In genomic region chr6:124965088-124965719, GRCm38 (mm10) we compare ENCODE assay signal across 8 mouse cellular contexts. TPM values are rescaled to one million over a fixed set of nuclear protein-coding genes. Genes with fewer than 3 reads are reported as not detected.
DNase-seq lines count a peak whose midpoint lies in the region; ATAC-seq and TF ChIP-seq lines count a peak whose summit lies in the region.

Gene Cops7a, minus strand, starts transcription at chr6:124965538.

- ATAC-seq in hematopoietic stem cell, adult 5-6 weeks (replicated peaks in 1 of 2; ENCODE audit: insufficient read depth in 1 of 2, low FRiP score in 2 of 2, low TSS enrichment in 1 of 2, low read depth in 1 of 2, poor library complexity in 2 of 2, severe bottlenecking in 2 of 2), result peak; percentile 70 to 83
- peak; percentile 96 for ATAC-seq in lung, embryonic 16.5 days (ENCODE audit: low read depth)

- WGBS in cerebellum, adult 2 months, result under 1% methylated on average over 68 of the region's 68 CpGs
- WGBS in lung, embryonic 16.5 days, result under 1% methylated on average over 68 of the region's 68 CpGs

- peak within 1 kb of the TSS; percentile 75 to 92 for H3K4me3 ChIP-seq in MEL (ENCODE audit: control insufficient read depth in 1 of 2, insufficient read depth in 1 of 2, low read depth in 2 of 2, low read length in 2 of 2)
- H3K4me3 ChIP-seq in cerebellum, adult 2 months (replicated peaks; ENCODE audit: insufficient read depth, low read depth, low read length), result peak within 1 kb of the TSS; percentile 84
- H3K4me3 ChIP-seq in lung, embryonic 16.5 days (ENCODE audit: low read length), result peak within 1 kb of the TSS; percentile 80

- peak within 1 kb of the TSS; percentile 99 for H3K9ac ChIP-seq in MEL (ENCODE audit: control insufficient read depth, low read depth, low read length, poor library complexity, severe bottlenecking)
- H3K9ac ChIP-seq in lung, embryonic 16.5 days (ENCODE audit: low read length), result peak within 1 kb of the TSS; percentile 89

- peak; percentile 97 for DNase-seq in MEL (ENCODE audit: low read depth, low spot score)
- DNase-seq in cerebellum, adult 2 months, result peak; percentile 97
- DNase-seq in forelimb bud, embryonic 11.5 days (ENCODE audit: low read depth, low spot score), result peak; percentile 90
- peak; percentile 79 for DNase-seq in layer of hippocampus, adult 9-10 months (ENCODE audit: low spot score)
- peak; percentile 94 for DNase-seq in ovary, postnatal 10 days (ENCODE audit: low spot score)
- DNase-seq in thymus, postnatal 10 days (ENCODE audit: low spot score in 2 of 2), result peak; percentile 93 to 95

- H3K4me2 ChIP-seq in lung, embryonic 16.5 days (ENCODE audit: low read depth, low read length), result peak within 1 kb of the TSS; percentile 96

- H3K9me3 ChIP-seq in MEL (replicated peaks; ENCODE audit: insufficient read depth, low read length), result no peaks in the 10 kb centered on the region
- H3K9me3 ChIP-seq in lung, embryonic 16.5 days (ENCODE audit: control insufficient read depth, low read length), result no peaks in the 10 kb centered on the region

- peaks cover 0 to 12% of the 10 kb centered on the region in 2 experiments; a peak in 3 of 4 replicates for H3K4me1 ChIP-seq in MEL (ENCODE audit: control insufficient read depth in 1 of 2, insufficient read depth in 2 of 2, low read length in 2 of 2)
- H3K4me1 ChIP-seq in cerebellum, adult 2 months (ENCODE audit: control insufficient read depth, insufficient read depth, low read length), result peaks cover 5% of the 10 kb centered on the region; the same call in 1 of the 2 replicates
- H3K4me1 ChIP-seq in lung, embryonic 16.5 days (replicated peaks; ENCODE audit: control insufficient read depth, insufficient read depth, low read length), result peaks cover 11% of the 10 kb centered on the region

- no peak for TF ChIP-seq RAD21 in MEL (IDR thresholded peaks at IDR 0.05; ENCODE audit: low read depth, low read length)

- peaks cover 1 to 18% of the 10 kb centered on the region in 2 experiments; a peak in 2 of 4 replicates for H3K36me3 ChIP-seq in MEL (ENCODE audit: control insufficient read depth in 1 of 2, insufficient read depth in 2 of 2, low read length in 2 of 2)
- peaks cover 7% of the 10 kb centered on the region; the same call in 1 of the 2 replicates for H3K36me3 ChIP-seq in lung, embryonic 16.5 days (ENCODE audit: control insufficient read depth, insufficient read depth, low read length)

- no peaks in the 10 kb centered on the region for H3K27me3 ChIP-seq in MEL (ENCODE audit: control insufficient read depth in 1 of 2, insufficient read depth in 2 of 2, low read length in 2 of 2)
- no peaks in the 10 kb centered on the region for H3K27me3 ChIP-seq in cerebellum, adult 2 months (ENCODE audit: control insufficient read depth, insufficient read depth, low read length)
- no peaks in the 10 kb centered on the region for H3K27me3 ChIP-seq in lung, embryonic 16.5 days (ENCODE audit: control insufficient read depth, insufficient read depth, low read depth, low read length)

- no peak for TF ChIP-seq EP300 in MEL (IDR thresholded peaks at IDR 0.05; ENCODE audit: low read depth in 1 of 2, low read length in 2 of 2)

- TF ChIP-seq CTCF in MEL (IDR thresholded peaks at IDR 0.05 in 2 of 3, conservative IDR thresholded peaks at IDR 0.05 in 1 of 3; ENCODE audit: control insufficient read depth in 1 of 3, insufficient read depth in 1 of 3, low read depth in 2 of 3, low read length in 3 of 3, poor library complexity in 1 of 3, severe bottlenecking in 1 of 3), result no peak
- no peak for TF ChIP-seq CTCF in cerebellum, adult 2 months (IDR thresholded peaks at IDR 0.05; ENCODE audit: borderline replicate concordance, insufficient read depth, low read depth, low read length)

- TF ChIP-seq POLR2A in MEL (IDR thresholded peaks at IDR 0.05; ENCODE audit: control insufficient read depth in 1 of 2, insufficient read depth in 1 of 2, low read depth in 1 of 2, low read length in 2 of 2, poor library complexity in 1 of 2), result peak; percentile 57 to 90
- peak; percentile 90 for TF ChIP-seq POLR2A in cerebellum, adult 2 months (IDR thresholded peaks at IDR 0.05; ENCODE audit: borderline replicate concordance, insufficient read depth, low read length)

- H3K27ac ChIP-seq in MEL (ENCODE audit: control insufficient read depth, low read depth, low read length), result peak within 1 kb of the TSS; percentile 94
- peak within 1 kb of the TSS; percentile 85 for H3K27ac ChIP-seq in cerebellum, adult 2 months (ENCODE audit: insufficient read depth, low read length)
- peak within 1 kb of the TSS; percentile 88 for H3K27ac ChIP-seq in lung, embryonic 16.5 days (ENCODE audit: low read length)

- peaks cover 16% of the 10 kb centered on the region for H3K79me2 ChIP-seq in MEL (ENCODE audit: control insufficient read depth, insufficient read depth, low read length, poor library complexity)

TF ChIP-seq in MEL, 35 proteins besides CTCF, POLR2A, EP300 and RAD21:
- TF ChIP-seq NRF1 (IDR thresholded peaks at IDR 0.05; ENCODE audit: insufficient read depth, low read depth, low read length, poor library complexity, severe bottlenecking), result no peak
- TF ChIP-seq ELF1 (IDR thresholded peaks at IDR 0.05; ENCODE audit: low read depth, low read length), result peak; percentile 96
- peak; percentile 97 for TF ChIP-seq MYC (IDR thresholded peaks at IDR 0.05; ENCODE audit: low read depth, low read length)
- peak; percentile 53; the same call in 1 of the 2 replicates for TF ChIP-seq TBP (IDR thresholded peaks at IDR 0.05; ENCODE audit: low read depth, low read length)
- TF ChIP-seq KAT2A (conservative IDR thresholded peaks at IDR 0.05; ENCODE audit: low read depth, low read length), result peak; percentile 71; the same call in 1 of the 2 replicates
- TF ChIP-seq GATA1 (IDR thresholded peaks at IDR 0.05; ENCODE audit: low read depth, low read length), result no peak
- no peak for TF ChIP-seq ZKSCAN1 (IDR thresholded peaks at IDR 0.05; ENCODE audit: low read depth, low read length)
- TF ChIP-seq TCF12 (IDR thresholded peaks at IDR 0.05; ENCODE audit: low read depth, low read length), result peak; percentile 58; the same call in 1 of the 2 replicates
- peak; percentile 96 for TF ChIP-seq USF1 (IDR thresholded peaks at IDR 0.05; ENCODE audit: low read depth, low read length)
- TF ChIP-seq RCOR1 (IDR thresholded peaks at IDR 0.05; ENCODE audit: low read depth, low read length), result no peak
- TF ChIP-seq POLR2AphosphoS2 (IDR thresholded peaks at IDR 0.05; ENCODE audit: low read length), result peak; percentile 96
- TF ChIP-seq GABPA (IDR thresholded peaks at IDR 0.05; ENCODE audit: low read depth, low read length), result no peak
- TF ChIP-seq UBTF (IDR thresholded peaks at IDR 0.05; ENCODE audit: borderline replicate concordance, insufficient read depth, low read depth, low read length), result no peak
- TF ChIP-seq HCFC1 (IDR thresholded peaks at IDR 0.05; ENCODE audit: low read depth, low read length), result peak; percentile 96
- peak; percentile 93 for TF ChIP-seq NELFE (IDR thresholded peaks at IDR 0.05; ENCODE audit: low read depth, low read length)
- TF ChIP-seq ZNF384 (IDR thresholded peaks at IDR 0.05; ENCODE audit: low read depth, low read length), result no peak
- peak; percentile 72; the same call in 1 of the 2 replicates for TF ChIP-seq BHLHE40 (IDR thresholded peaks at IDR 0.05; ENCODE audit: borderline replicate concordance, low read depth, low read length)
- peak; percentile 100 for TF ChIP-seq MAX (IDR thresholded peaks at IDR 0.05; ENCODE audit: low read length)
- TF ChIP-seq CHD1 (IDR thresholded peaks at IDR 0.05; ENCODE audit: low read depth, low read length), result no peak
- no peak for TF ChIP-seq ZC3H11A (IDR thresholded peaks at IDR 0.05; ENCODE audit: low read depth, low read length)
- no peak for TF ChIP-seq JUND (IDR thresholded peaks at IDR 0.05; ENCODE audit: low read depth, low read length)
- TF ChIP-seq SIN3A (IDR thresholded peaks at IDR 0.05; ENCODE audit: low read length), result peak; percentile 70; the same call in 1 of the 2 replicates
- no peak for TF ChIP-seq MAFK (IDR thresholded peaks at IDR 0.05; ENCODE audit: borderline replicate concordance, low read depth, low read length)
- peak; percentile 96 for TF ChIP-seq MAZ (IDR thresholded peaks at IDR 0.05; ENCODE audit: low read depth, low read length)
- no peak for TF ChIP-seq SMC3 (IDR thresholded peaks at IDR 0.05; ENCODE audit: low read depth, low read length)
- TF ChIP-seq MYB (IDR thresholded peaks at IDR 0.05; ENCODE audit: low read depth, low read length), result no peak
- TF ChIP-seq POLR2AphosphoS5 (IDR thresholded peaks at IDR 0.05; ENCODE audit: borderline replicate concordance, low read depth, low read length), result no peak
- TF ChIP-seq TAL1 (IDR thresholded peaks at IDR 0.05; ENCODE audit: low read length), result no peak
- TF ChIP-seq USF2 (IDR thresholded peaks at IDR 0.05; ENCODE audit: borderline replicate concordance in 1 of 2, insufficient read depth in 1 of 2, low read depth in 1 of 2, low read length in 2 of 2), result peak in 1 of 2 experiments; percentile 90; a peak in 2 of 4 replicates
- TF ChIP-seq E2F4 (IDR thresholded peaks at IDR 0.05; ENCODE audit: borderline replicate concordance, low read depth, low read length), result no peak
- peak; percentile 95 for TF ChIP-seq MXI1 (IDR thresholded peaks at IDR 0.05; ENCODE audit: low read depth, low read length)
- 0 out of 2 replicates have a peak, but pooled peaks have one; percentile 47 for TF ChIP-seq MEF2A (IDR thresholded peaks at IDR 0.05; ENCODE audit: extremely low read depth, insufficient replicate concordance, low read depth, low read length, poor library complexity, severe bottlenecking)
- no peak for TF ChIP-seq CHD2 (IDR thresholded peaks at IDR 0.05; ENCODE audit: low read length)
- TF ChIP-seq ETS1 (IDR thresholded peaks at IDR 0.05; ENCODE audit: low read depth, low read length), result peak; percentile 23
- peak; percentile 25 for TF ChIP-seq ZMIZ1 (IDR thresholded peaks at IDR 0.05; ENCODE audit: low read depth, low read length)

RNA-seq across cellular contexts. Expression of gene Cops7a, which starts in this region (rescaled TPM):
- 75.1 and 85.0 TPM in 2 replicates for total RNA-seq in MEL (2012; rRNA removed)
- 100 to 1,000 TPM in 1 of 2 experiments, not detected in 1; 150 TPM for polyA plus RNA-seq in MEL (2012; ENCODE audit: insufficient read depth in 1 of 2, insufficient read length in 2 of 2, low read depth in 1 of 2, low replicate concordance in 2 of 2, missing spikeins in 1 of 2)
- 276 and 289 TPM in 2 replicates for polyA plus RNA-seq in cerebellum, adult 2 months (2012; rRNA removed)
- 41.6 and 51.1 TPM in 2 replicates for total RNA-seq in hematopoietic stem cell, adult 5-6 weeks (2017)
- 138 and 153 TPM in 2 replicates for polyA plus RNA-seq in lung, embryonic 16.5 days (2015; fragmentation: Nextera tagmentation; extraction: Ambion mirVana)

Comparison
In these comparisons a context has a peak if more than half of its experiments do, and no peak if none do; other contexts are left out.
1. Peak in every context shown above with its lines: DNase-seq, ATAC-seq, H3K4me3 ChIP-seq and H3K27ac ChIP-seq.